Mouse (Mus musculus): Measurements from ENCODE around the gene Tlr4. TPM values are rescaled to one million over a fixed set of nuclear protein-coding genes. Genes with fewer than 3 reads are reported as not detected.

The Tlr4 gene
- polyA plus RNA-seq, 1 experiment: 13.7 TPM

- Histone ChIP-seq H3K4me1 (ENCODE audit: control insufficient read depth, insufficient read depth, low read length) (no peaks in the 10 kb centered on the region), H3K27ac (ENCODE audit: insufficient read depth, low read length) (no peak overlapping the region), H3K4me3 (ENCODE audit: insufficient read depth, low read length) (no peak overlapping the region)
- TF ChIP-seq CTCF (IDR thresholded peaks at IDR 0.05; ENCODE audit: borderline replicate concordance, insufficient read depth, low read length) (no peak), POLR2A (IDR thresholded peaks at IDR 0.05; ENCODE audit: low read depth, low read length) (no peak)
Observed at GRCm38 (mm10) chr4:66883264-66883663, 55.9 kb downstream of the Tlr4 start.

GRCm38 (mm10) chr4:66894547-66894946 lies 67.2 kb downstream of the Tlr4 start:
- TF ChIP-seq POLR2A (IDR thresholded peaks at IDR 0.05; ENCODE audit: low read depth, low read length): no peak
- TF ChIP-seq CTCF (IDR thresholded peaks at IDR 0.05; ENCODE audit: borderline replicate concordance, insufficient read depth, low read length): no peak
- H3K27ac ChIP-seq (ENCODE audit: insufficient read depth, low read length): no peak overlapping the region
- no peak overlapping the region for H3K4me3 ChIP-seq (ENCODE audit: insufficient read depth, low read length)
- peaks cover 9% of the 10 kb centered on the region; the same call in 1 of the 2 replicates for H3K4me1 ChIP-seq (ENCODE audit: control insufficient read depth, insufficient read depth, low read length)

GRCm38 (mm10) chr4:66894981-66895380 lies 67.6 kb downstream of the Tlr4 start:
- peaks cover 9% of the 10 kb centered on the region; the same call in 1 of the 2 replicates for H3K4me1 ChIP-seq (ENCODE audit: control insufficient read depth, insufficient read depth, low read length)
- H3K4me3 ChIP-seq (ENCODE audit: insufficient read depth, low read length): no peak overlapping the region
- H3K27ac ChIP-seq (ENCODE audit: insufficient read depth, low read length): no peak overlapping the region
- TF ChIP-seq POLR2A (IDR thresholded peaks at IDR 0.05; ENCODE audit: low read depth, low read length) (no peak), CTCF (IDR thresholded peaks at IDR 0.05; ENCODE audit: borderline replicate concordance, insufficient read depth, low read length) (no peak)

GRCm38 (mm10) chr4:66900126-66900525 lies 72.7 kb downstream of the Tlr4 start:
- TF ChIP-seq POLR2A (IDR thresholded peaks at IDR 0.05; ENCODE audit: low read depth, low read length) (no peak), CTCF (IDR thresholded peaks at IDR 0.05; ENCODE audit: borderline replicate concordance, insufficient read depth, low read length) (no peak)
- Histone ChIP-seq H3K27ac (ENCODE audit: insufficient read depth, low read length) (no peak overlapping the region), H3K4me3 (ENCODE audit: insufficient read depth, low read length) (no peak overlapping the region), H3K4me1 (ENCODE audit: control insufficient read depth, insufficient read depth, low read length) (0 out of 2 replicates have a peak, but pooled peaks cover 3% of the 10 kb centered on the region)

GRCm38 (mm10) chr4:66901498-66901897 lies 74.1 kb downstream of the Tlr4 start:
- Histone ChIP-seq H3K4me3 (ENCODE audit: insufficient read depth, low read length) (no peak overlapping the region), H3K27ac (ENCODE audit: insufficient read depth, low read length) (no peak overlapping the region), H3K4me1 (ENCODE audit: control insufficient read depth, insufficient read depth, low read length) (no peaks in the 10 kb centered on the region)
- TF ChIP-seq POLR2A (IDR thresholded peaks at IDR 0.05; ENCODE audit: low read depth, low read length) (no peak), CTCF (IDR thresholded peaks at IDR 0.05; ENCODE audit: borderline replicate concordance, insufficient read depth, low read length) (no peak)

- Histone ChIP-seq H3K4me3 (ENCODE audit: insufficient read depth, low read length) (no peak overlapping the region), H3K4me1 (ENCODE audit: control insufficient read depth, insufficient read depth, low read length) (no peaks in the 10 kb centered on the region), H3K27ac (ENCODE audit: insufficient read depth, low read length) (no peak overlapping the region)
- TF ChIP-seq CTCF (IDR thresholded peaks at IDR 0.05; ENCODE audit: borderline replicate concordance, insufficient read depth, low read length) (no peak), POLR2A (IDR thresholded peaks at IDR 0.05; ENCODE audit: low read depth, low read length) (no peak)
Observed at GRCm38 (mm10) chr4:66908376-66908775, 81.0 kb downstream of the Tlr4 start.

GRCm38 (mm10) chr4:66919630-66920372 lies 92.4 kb downstream of the Tlr4 start:
- Histone ChIP-seq H3K4me1 (ENCODE audit: control insufficient read depth, insufficient read depth, low read length) (no peaks in the 10 kb centered on the region), H3K4me3 (ENCODE audit: insufficient read depth, low read length) (no peak overlapping the region), H3K27ac (ENCODE audit: insufficient read depth, low read length) (no peak overlapping the region)
- TF ChIP-seq POLR2A (IDR thresholded peaks at IDR 0.05; ENCODE audit: low read depth, low read length): no peak
- no peak for TF ChIP-seq CTCF (IDR thresholded peaks at IDR 0.05; ENCODE audit: borderline replicate concordance, insufficient read depth, low read length)

GRCm38 (mm10) chr4:66923616-66924276 lies 96.4 kb downstream of the Tlr4 start:
- Histone ChIP-seq H3K4me1 (ENCODE audit: control insufficient read depth, insufficient read depth, low read length) (no peaks in the 10 kb centered on the region), H3K27ac (ENCODE audit: insufficient read depth, low read length) (no peak overlapping the region), H3K4me3 (ENCODE audit: insufficient read depth, low read length) (no peak overlapping the region)
- TF ChIP-seq CTCF (IDR thresholded peaks at IDR 0.05; ENCODE audit: borderline replicate concordance, insufficient read depth, low read length) (peak; percentile 49; the same call in 1 of the 2 replicates), POLR2A (IDR thresholded peaks at IDR 0.05; ENCODE audit: low read depth, low read length) (no peak)

GRCm38 (mm10) chr4:66926066-66926465 lies 98.7 kb downstream of the Tlr4 start:
- TF ChIP-seq POLR2A (IDR thresholded peaks at IDR 0.05; ENCODE audit: low read depth, low read length): no peak
- no peak for TF ChIP-seq CTCF (IDR thresholded peaks at IDR 0.05; ENCODE audit: borderline replicate concordance, insufficient read depth, low read length)
- H3K4me1 ChIP-seq (ENCODE audit: control insufficient read depth, insufficient read depth, low read length): no peaks in the 10 kb centered on the region
- H3K4me3 ChIP-seq (ENCODE audit: insufficient read depth, low read length): no peak overlapping the region
- H3K27ac ChIP-seq (ENCODE audit: insufficient read depth, low read length): no peak overlapping the region

- H3K4me3 ChIP-seq (ENCODE audit: insufficient read depth, low read length): no peak overlapping the region
- TF ChIP-seq CTCF (IDR thresholded peaks at IDR 0.05; ENCODE audit: borderline replicate concordance, insufficient read depth, low read length): no peak
- TF ChIP-seq POLR2A (IDR thresholded peaks at IDR 0.05; ENCODE audit: low read depth, low read length): no peak
- H3K4me1 ChIP-seq (ENCODE audit: control insufficient read depth, insufficient read depth, low read length): no peaks in the 10 kb centered on the region
- no peak overlapping the region for H3K27ac ChIP-seq (ENCODE audit: insufficient read depth, low read length)
Observed at GRCm38 (mm10) chr4:66927537-66928088, 100.2 kb downstream of the Tlr4 start.

Data from embryonic fibroblast, embryonic 13.5 days (primary cell).